Mouse (Mus musculus) kidney, adult 11 months (tissue): ENCODE results near the gene Chst11.

ENCODE experiments used
- DNase-seq: peaks from one replicate; pipeline ENCODE4 v3.0.0; 2022

Chst11 gene

GRCm38 (mm10) chr10:83080275-83080741 lies 95.0 kb downstream of the Chst11 start:
- no peak for DNase-seq

DNA sequence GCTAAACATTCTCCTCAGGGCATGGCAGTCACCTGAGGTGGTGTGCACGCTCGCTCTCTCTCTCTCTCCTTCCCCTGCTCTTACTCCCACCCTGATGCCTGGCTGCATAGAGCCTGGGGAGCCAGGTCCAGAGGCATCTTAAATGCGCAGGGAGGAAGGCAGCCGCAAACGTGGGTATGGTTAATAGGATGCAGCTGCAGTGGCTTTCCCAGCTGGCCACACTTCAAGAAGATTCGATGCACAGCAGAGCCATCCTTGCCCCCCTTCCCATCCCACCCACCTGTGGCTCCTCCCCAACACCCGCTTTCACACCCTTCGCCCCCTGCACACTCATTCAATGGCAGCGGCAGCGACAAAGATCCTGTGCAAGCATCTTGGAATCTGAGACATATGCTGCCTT lies 95.6 kb downstream of the Chst11 start:
- no peak for DNase-seq

DNA sequence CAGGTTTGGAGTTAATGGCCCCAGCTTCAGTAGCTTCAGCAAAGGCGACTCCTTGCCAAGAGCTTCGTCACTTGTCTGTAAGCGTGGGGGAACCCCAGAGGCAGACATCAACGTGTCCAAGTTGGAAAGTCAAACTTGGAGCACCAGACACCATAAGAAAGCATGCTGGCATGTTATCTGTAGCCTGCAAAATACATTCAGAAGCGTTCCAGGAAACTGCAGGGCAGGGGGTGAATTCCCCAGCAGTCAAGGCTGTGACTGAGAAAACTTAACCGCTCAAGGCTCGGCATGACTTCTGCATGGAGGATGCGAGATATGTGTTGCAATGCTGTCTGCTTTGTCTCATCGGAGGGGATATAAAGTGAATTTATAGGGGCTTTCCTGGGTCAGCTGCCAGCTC lies 98.6 kb downstream of the Chst11 start:
- DNase-seq: peak; percentile 17

GRCm38 (mm10) chr10:83088318-83088717 lies 103.0 kb downstream of the Chst11 start:
- DNase-seq: no peak

DNA sequence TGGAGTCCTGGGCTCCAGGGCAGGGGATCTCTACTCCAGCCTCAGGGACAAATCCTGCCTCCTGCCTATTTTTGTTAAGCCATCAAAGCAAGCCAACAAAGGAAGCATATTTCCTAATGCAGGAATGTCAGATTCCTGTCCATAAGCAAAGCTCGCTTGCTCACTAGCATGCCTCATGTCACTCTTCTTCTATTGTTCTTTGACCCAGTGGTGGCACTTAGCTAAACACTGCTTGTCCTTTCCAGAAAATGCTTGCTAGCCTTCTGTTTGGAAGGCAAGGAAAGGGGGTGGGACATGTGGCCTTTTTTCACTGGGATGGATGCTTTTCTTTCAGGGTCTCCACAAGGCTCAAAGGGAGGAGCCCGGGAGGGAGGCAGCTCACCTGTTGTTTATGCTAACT lies 103.5 kb downstream of the Chst11 start:
- DNase-seq: no peak

DNA sequence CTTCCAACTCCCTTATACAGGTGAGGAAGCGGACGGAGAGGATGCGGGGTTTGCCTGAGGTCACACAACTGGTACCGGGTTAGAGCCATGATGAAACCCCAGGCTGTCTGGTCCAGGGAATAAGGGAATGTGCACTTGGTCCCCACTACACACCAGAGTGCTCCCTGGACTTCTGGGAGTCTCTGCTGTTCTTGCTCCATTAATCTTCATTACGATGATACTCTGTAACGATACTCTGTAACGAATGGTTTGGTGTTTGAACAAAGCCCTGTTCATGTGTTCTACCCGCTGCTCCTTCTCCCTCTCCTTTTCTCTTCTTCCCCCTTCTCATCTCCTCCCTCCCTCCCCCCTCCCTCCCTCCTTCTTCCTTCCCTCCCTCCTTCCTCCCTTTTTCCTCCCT lies 104.9 kb downstream of the Chst11 start:
- no peak for DNase-seq

DNA sequence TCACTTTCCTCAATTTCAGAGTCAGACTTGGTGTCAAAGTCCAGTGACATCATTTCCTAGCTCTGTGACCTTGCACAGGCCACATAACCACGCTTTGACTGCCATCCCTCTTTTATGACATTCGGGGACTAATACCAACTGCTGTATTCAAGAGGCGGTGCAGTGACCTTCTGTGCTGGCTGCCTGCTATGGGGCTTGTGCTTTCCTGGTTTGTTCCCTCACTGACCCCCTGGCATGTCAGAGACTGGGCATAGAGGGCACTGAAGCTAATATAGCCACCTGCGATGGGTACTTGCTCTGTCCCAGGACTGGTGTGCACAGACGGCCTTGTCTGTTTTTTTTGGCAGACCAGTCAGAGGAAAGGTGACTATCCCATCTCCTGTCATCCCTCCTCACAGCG lies 108.4 kb downstream of the Chst11 start:
- no peak for DNase-seq

DNA sequence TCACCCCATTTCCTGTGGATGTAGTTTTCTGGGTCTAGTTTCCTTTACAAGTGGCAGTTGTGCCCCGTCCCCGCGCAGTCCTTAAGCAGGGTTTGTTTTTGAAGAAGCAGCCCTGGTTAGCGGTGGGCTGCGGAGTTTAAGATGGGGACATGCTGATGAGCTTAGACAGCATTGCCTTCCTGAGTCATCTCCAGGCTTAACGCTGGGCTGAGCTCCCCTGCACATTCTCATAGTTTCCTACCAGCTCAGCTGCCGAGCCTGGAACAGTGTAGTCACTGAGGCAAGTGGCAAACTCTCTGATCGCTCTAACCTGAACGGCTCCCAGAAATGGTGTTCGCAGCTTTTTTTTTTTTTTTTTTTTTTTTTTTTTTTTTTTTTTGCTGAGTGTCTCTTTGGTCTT lies 109.0 kb downstream of the Chst11 start:
- DNase-seq: no peak

DNA sequence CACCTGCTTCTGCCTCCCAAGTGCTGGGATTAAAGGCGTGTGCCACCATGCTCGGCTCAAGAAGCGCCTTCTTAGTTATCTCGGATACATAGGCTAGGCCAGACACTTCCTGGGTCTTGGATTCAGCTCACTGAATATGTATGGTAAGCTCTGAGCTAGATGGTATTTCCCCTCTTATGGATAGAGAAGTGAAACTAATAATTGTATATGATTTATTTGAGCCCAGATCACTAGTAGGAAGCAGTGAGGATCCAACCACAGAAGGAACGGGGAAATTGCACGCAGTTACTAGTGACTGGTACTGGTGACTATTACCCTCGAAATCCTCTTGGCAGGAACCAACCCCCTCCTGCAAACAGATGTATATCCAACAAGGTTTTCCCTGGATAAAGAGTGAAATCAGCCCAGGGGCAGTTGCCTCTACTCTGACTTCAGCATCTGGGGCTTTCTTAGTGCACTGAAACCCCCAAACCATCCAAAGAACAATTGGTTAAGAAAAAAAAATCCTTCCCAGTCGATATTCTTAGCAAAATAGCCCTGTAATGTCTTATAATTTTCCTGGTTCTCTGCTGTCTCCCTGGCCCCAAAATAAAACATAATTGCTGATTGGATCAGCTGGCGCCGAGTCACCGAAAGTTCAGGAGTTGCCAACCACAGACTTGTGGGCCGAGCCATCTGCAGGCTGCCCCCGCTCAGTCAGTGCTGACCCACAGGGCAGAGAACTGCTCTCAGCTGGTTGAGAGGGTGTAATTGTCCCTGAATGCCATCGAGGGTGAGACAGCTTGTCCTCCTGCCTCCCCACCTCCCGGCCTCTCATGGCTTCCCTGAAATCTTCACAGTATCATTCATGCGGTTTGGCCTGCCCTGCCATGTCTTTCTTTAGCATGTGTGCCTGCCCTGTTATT lies 109.8 kb downstream of the Chst11 start:
- DNase-seq: no peak

GRCm38 (mm10) chr10:83096257-83096656 lies 111.0 kb downstream of the Chst11 start:
- DNase-seq: no peak

GRCm38 (mm10) chr10:83098940-83099339 lies 113.6 kb downstream of the Chst11 start:
- DNase-seq: peak; percentile 74

- no peak for DNase-seq
These were observed 114.4 kb downstream of the Chst11 start for GRCm38 (mm10) chr10:83099669-83100068.

DNA sequence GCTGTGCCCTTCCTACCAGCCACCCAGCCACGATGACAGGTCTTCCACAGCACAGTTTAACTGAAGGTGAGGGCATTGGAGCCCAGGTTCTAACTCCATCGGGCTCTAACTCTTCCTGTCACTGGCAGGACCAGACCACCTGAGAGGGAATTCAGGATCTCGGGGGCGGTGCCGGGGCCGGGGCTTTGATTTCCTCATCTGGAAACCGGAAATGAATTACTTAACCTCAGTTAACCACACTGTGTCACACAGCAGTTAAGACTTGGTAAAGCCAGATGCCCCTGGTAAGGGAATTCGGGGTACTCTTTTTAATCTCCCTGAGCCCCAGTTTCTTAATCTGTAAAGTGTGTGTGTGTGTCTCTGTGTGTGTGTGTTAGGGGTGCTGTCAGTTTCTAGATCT lies 115.6 kb downstream of the Chst11 start:
- DNase-seq: no peak

DNA sequence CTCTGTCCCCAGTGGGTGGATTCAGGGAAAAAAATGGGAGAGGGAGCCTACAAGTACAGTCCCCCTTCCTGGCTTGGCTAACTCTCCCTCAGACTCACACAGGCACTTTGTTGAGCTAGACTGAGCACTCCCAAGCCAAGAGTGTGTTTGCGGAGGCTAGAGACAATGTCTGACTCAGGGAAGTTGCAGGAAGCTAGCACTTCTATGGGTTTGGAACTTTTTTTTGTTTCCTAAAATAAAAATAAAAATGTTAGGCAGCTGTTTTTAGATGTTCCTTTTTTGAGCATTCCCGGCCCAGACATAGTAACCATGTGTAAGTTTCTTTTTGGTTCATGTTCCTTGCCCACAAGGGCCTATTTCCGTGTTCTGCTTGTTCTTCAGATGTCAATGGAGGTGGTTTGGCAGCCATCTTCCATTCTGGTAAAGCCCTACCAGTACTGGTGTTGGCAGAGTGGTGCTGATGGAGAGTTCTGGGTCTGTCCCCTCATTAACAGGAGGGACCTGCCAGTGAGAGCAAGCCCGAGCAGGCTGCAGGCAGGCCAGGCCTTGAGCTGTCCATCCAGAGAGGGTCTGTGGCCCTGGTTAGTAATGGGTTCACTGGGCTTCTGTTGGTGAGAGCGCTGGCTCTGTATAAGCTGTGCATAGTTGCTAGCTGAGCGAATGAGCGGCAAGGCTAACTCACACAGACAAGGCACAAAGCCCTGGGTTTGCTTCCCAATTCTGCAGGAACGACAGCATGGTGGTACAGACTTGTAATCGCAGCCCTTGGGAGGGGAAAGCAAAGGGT lies 116.3 kb downstream of the Chst11 start:
- DNase-seq: no peak

DNA sequence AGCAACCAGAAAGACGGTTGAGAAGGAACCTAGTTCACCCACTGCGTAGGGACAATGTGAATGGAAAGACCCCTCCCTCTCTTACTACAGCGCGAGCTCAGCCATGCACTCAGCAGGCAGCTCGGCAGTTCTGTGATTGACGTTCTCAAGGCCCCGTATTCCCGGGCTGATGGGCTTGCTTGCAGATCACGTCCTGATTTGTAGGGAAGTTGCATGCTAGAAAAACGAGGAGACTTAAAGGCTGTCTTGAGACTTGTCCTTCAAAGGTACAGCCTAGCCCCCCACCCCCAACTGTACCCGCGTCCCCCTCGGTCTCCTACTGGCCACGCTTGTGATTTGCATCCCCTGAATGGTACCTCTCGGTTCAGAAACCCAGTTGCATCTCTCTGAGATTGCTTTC lies 117.4 kb downstream of the Chst11 start:
- DNase-seq: no peak

DNA sequence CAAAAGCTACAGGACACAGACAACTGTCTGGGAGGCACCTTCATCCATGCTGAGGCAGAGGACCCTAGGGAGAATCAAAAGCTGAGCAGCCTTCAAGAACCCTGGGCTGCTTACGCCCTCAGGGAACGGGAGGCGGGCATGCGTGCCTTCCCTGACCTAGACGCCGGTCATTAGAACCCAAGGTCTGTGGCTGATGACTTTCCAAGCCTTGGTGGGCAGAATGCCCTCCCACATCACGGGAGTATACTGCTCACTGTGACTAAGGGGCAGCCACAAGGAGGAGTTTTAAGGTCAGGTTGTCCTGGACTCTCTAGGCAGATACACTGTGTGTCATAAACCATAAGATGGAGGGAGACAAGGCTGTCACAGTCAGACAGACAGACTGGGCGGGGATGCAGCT lies 118.9 kb downstream of the Chst11 start:
- DNase-seq: no peak

- DNase-seq: no peak
These were observed 121.0 kb downstream of the Chst11 start for GRCm38 (mm10) chr10:83106152-83106746.

- no peak for DNase-seq
These were observed 122.1 kb downstream of the Chst11 start for GRCm38 (mm10) chr10:83107385-83107784.

DNA sequence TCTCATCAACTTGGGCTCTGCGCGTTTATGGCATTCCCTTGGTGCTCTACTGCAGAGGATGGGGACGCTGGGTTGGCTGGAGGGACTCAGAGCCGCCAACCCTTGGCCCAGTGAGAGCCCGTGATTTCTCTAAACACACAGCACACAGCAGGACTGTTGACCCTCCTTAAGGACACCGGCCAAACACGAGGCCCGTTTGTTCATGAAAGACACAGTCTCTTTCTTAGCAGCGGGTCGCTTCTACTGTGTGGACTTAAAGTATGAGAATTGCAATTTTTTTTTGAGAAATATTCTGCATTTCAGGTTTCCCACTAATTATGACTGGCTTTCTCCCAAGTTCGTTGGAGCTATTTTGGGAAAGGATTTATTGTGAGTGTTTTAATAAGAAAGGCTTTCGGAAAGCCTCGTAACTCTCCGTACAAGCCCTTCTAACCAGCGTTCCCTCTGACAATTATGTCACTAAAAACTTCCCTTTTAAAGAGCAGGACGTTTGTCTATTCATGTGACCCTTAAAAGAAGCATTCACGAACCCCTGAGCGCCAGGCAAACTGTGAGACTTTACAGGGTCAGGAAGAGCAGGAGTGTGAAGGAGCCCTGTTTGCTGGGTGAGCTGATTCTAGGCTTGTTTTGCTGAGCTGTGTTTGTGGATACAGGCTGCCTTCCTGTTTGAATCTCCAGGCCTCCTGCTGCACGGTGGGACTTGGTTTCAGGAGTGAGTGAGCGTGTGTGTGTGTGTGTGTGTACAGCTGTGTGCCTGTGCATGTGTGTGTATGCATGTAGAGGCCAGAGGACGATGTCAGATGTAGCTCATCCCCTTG lies 122.8 kb downstream of the Chst11 start:
- no peak for DNase-seq

DNA sequence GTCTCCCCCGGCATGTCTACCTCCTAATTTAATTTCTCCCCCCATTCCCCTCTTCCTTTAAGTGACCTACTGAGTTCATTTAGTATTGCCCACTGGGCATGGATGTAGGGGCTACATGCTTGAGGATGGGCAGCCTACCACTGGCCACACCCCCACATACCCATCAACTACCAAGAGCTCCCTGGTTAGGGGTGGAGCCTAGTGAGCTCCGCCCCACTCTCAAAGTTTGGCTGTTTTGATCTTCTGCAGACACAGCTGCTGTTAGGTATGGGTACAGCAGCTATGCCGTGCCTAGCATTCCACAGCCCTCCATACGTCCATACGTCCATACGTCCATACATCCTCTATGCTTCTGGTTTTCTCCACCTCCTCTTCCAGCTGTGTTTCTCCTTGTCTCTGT lies 123.6 kb downstream of the Chst11 start:
- no peak for DNase-seq

DNA sequence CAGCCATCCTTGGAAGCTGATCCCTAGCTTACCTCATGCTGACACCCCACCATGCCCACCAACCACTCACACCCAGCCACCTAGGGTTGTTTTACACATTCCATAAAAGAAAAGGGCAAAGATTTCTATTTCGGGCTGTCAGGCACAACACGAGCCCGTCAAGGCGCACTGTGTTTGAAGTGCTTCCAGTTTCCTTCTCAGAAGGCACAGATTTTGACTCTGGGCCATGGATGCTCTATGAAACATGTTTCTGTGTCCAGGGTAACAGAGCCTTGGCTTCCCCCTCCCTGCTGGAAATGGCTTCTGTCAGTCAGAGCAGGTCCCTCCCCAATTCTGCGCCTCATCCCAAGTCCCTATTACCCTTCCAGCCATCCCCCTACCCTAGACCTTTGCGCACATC lies 125.7 kb downstream of the Chst11 start:
- no peak for DNase-seq

- no peak for DNase-seq
These were observed 127.0 kb downstream of the Chst11 start for GRCm38 (mm10) chr10:83112345-83112744.

- DNase-seq: no peak
These were observed 129.3 kb downstream of the Chst11 start for GRCm38 (mm10) chr10:83114564-83114963.
